Mouse (Mus musculus): Measurements from ENCODE around the gene 1700061G19Rik. TPM values are rescaled to one million over a fixed set of nuclear protein-coding genes. Genes with fewer than 3 reads are reported as not detected.

1700061G19Rik gene
- polyA plus RNA-seq, 1 experiment, result not detected

GRCm38 (mm10) chr17:56929101-56929500 is 53.8 kb downstream of the 1700061G19Rik start:
- no peak for TF ChIP-seq CTCF (IDR thresholded peaks at IDR 0.05; ENCODE audit: insufficient read depth, low read depth, low read length)
- no peak for TF ChIP-seq POLR2A (IDR thresholded peaks at IDR 0.05; ENCODE audit: insufficient read depth, low read depth, low read length)
- Histone ChIP-seq H3K4me3 (ENCODE audit: insufficient read depth, low read depth, low read length) (no peak overlapping the region), H3K27ac (ENCODE audit: insufficient read depth, low read depth, low read length) (no peak overlapping the region), H3K4me1 (ENCODE audit: control insufficient read depth, insufficient read depth, low read length) (peaks cover 50% of the 10 kb centered on the region)

GRCm38 (mm10) chr17:56929530-56929929 is 54.3 kb downstream of the 1700061G19Rik start:
- TF ChIP-seq CTCF (IDR thresholded peaks at IDR 0.05; ENCODE audit: insufficient read depth, low read depth, low read length) (no peak), POLR2A (IDR thresholded peaks at IDR 0.05; ENCODE audit: insufficient read depth, low read depth, low read length) (no peak)
- Histone ChIP-seq H3K4me3 (ENCODE audit: insufficient read depth, low read depth, low read length) (no peak overlapping the region), H3K4me1 (ENCODE audit: control insufficient read depth, insufficient read depth, low read length) (peaks cover 54% of the 10 kb centered on the region), H3K27ac (ENCODE audit: insufficient read depth, low read depth, low read length) (no peak overlapping the region)
- WGBS, result 74% methylated on average over 1 of the region's 1 CpGs

- 92% methylated on average over 8 of the region's 8 CpGs for WGBS
- H3K4me1 ChIP-seq (ENCODE audit: control insufficient read depth, insufficient read depth, low read length), result peaks cover 55% of the 10 kb centered on the region
- H3K27ac ChIP-seq (ENCODE audit: insufficient read depth, low read depth, low read length), result no peak overlapping the region
- no peak overlapping the region for H3K4me3 ChIP-seq (ENCODE audit: insufficient read depth, low read depth, low read length)
- TF ChIP-seq CTCF (IDR thresholded peaks at IDR 0.05; ENCODE audit: insufficient read depth, low read depth, low read length), result no peak
- no peak for TF ChIP-seq POLR2A (IDR thresholded peaks at IDR 0.05; ENCODE audit: insufficient read depth, low read depth, low read length)
Measured at GRCm38 (mm10) chr17:56930026-56930425, 54.7 kb downstream of the 1700061G19Rik start.

GRCm38 (mm10) chr17:56933395-56933794 is 58.1 kb downstream of the 1700061G19Rik start:
- 91% methylated on average over 2 of the region's 2 CpGs for WGBS
- TF ChIP-seq CTCF (IDR thresholded peaks at IDR 0.05; ENCODE audit: insufficient read depth, low read depth, low read length), result no peak
- TF ChIP-seq POLR2A (IDR thresholded peaks at IDR 0.05; ENCODE audit: insufficient read depth, low read depth, low read length), result no peak
- H3K4me3 ChIP-seq (ENCODE audit: insufficient read depth, low read depth, low read length), result no peak overlapping the region

GRCm38 (mm10) chr17:56934545-56935330 is 59.5 kb downstream of the 1700061G19Rik start:
- 1% methylated on average over 45 of the region's 45 CpGs for WGBS
- no peak for TF ChIP-seq CTCF (IDR thresholded peaks at IDR 0.05; ENCODE audit: insufficient read depth, low read depth, low read length)
- no peak for TF ChIP-seq POLR2A (IDR thresholded peaks at IDR 0.05; ENCODE audit: insufficient read depth, low read depth, low read length)
- H3K27ac ChIP-seq (ENCODE audit: insufficient read depth, low read depth, low read length), result no peak overlapping the region

More at GRCm38 (mm10) chr17:56933395-56933794, 58.1 kb downstream of the 1700061G19Rik start:
- H3K4me1 ChIP-seq (ENCODE audit: control insufficient read depth, insufficient read depth, low read length), result peaks cover 46% of the 10 kb centered on the region
- H3K27ac ChIP-seq (ENCODE audit: insufficient read depth, low read depth, low read length), result no peak overlapping the region

GRCm38 (mm10) chr17:56935363-56936131 is 60.3 kb downstream of the 1700061G19Rik start, which contains the start of gene Mllt1:
Mllt1 (minus strand) TSS chr17:56935415.
- WGBS, result 3% methylated on average over 75 of the region's 76 CpGs
- Histone ChIP-seq H3K4me1 (ENCODE audit: control insufficient read depth, insufficient read depth, low read length) (peaks cover 33% of the 10 kb centered on the region), H3K4me3 (ENCODE audit: insufficient read depth, low read depth, low read length) (peak within 1 kb of the TSS; percentile 73), H3K27ac (ENCODE audit: insufficient read depth, low read depth, low read length) (no peak within 1 kb of the TSS)
- TF ChIP-seq CTCF (IDR thresholded peaks at IDR 0.05; ENCODE audit: insufficient read depth, low read depth, low read length) (no peak), POLR2A (IDR thresholded peaks at IDR 0.05; ENCODE audit: insufficient read depth, low read depth, low read length) (peak; percentile 59)

More at GRCm38 (mm10) chr17:56934545-56935330, 59.5 kb downstream of the 1700061G19Rik start:
- H3K4me1 ChIP-seq (ENCODE audit: control insufficient read depth, insufficient read depth, low read length), result peaks cover 42% of the 10 kb centered on the region
- peak overlapping the region; percentile 73 for H3K4me3 ChIP-seq (ENCODE audit: insufficient read depth, low read depth, low read length)

GRCm38 (mm10) chr17:56936731-56937130 is 61.5 kb downstream of the 1700061G19Rik start:
- H3K4me3 ChIP-seq (ENCODE audit: insufficient read depth, low read depth, low read length), result no peak overlapping the region
- 93% methylated on average over 7 of the region's 7 CpGs for WGBS
- peaks cover 28% of the 10 kb centered on the region for H3K4me1 ChIP-seq (ENCODE audit: control insufficient read depth, insufficient read depth, low read length)
- TF ChIP-seq POLR2A (IDR thresholded peaks at IDR 0.05; ENCODE audit: insufficient read depth, low read depth, low read length) (no peak), CTCF (IDR thresholded peaks at IDR 0.05; ENCODE audit: insufficient read depth, low read depth, low read length) (no peak)
- no peak overlapping the region for H3K27ac ChIP-seq (ENCODE audit: insufficient read depth, low read depth, low read length)

Other genes with a start within 250 kb of the 1700061G19Rik start
- gene Lonp1, start 248.6 kb upstream of the 1700061G19Rik start, polyA plus RNA-seq (2012; ENCODE audit: insufficient read depth, insufficient read length, low replicate concordance, missing spikeins), result not detected in 2 replicates
- not detected in 2 replicates for gene Catsperd, start 247.3 kb upstream of the 1700061G19Rik start, polyA plus RNA-seq (2012; ENCODE audit: insufficient read depth, insufficient read length, low replicate concordance, missing spikeins)
- not detected in 2 replicates for gene Ranbp3, start 202.2 kb upstream of the 1700061G19Rik start, polyA plus RNA-seq (2012; ENCODE audit: insufficient read depth, insufficient read length, low replicate concordance, missing spikeins)
- gene Ndufa11, start 157.7 kb upstream of the 1700061G19Rik start, polyA plus RNA-seq (2012; ENCODE audit: insufficient read depth, insufficient read length, low replicate concordance, missing spikeins), result not detected in 2 replicates
- gene Vmac, start 157.5 kb upstream of the 1700061G19Rik start, polyA plus RNA-seq (2012; ENCODE audit: insufficient read depth, insufficient read length, low replicate concordance, missing spikeins), result not detected in 2 replicates
- not detected in 2 replicates for gene Nrtn, start 117.9 kb upstream of the 1700061G19Rik start, polyA plus RNA-seq (2012; ENCODE audit: insufficient read depth, insufficient read length, low replicate concordance, missing spikeins)
- not detected in 2 replicates for gene Dus3l, start 110.7 kb upstream of the 1700061G19Rik start, polyA plus RNA-seq (2012; ENCODE audit: insufficient read depth, insufficient read length, low replicate concordance, missing spikeins)
- not detected in 2 replicates for gene Prr22, start 105.2 kb upstream of the 1700061G19Rik start, polyA plus RNA-seq (2012; ENCODE audit: insufficient read depth, insufficient read length, low replicate concordance, missing spikeins)
- not detected in 2 replicates for gene Rfx2, start 44.5 kb upstream of the 1700061G19Rik start, polyA plus RNA-seq (2012; ENCODE audit: insufficient read depth, insufficient read length, low replicate concordance, missing spikeins)
- not detected in 2 replicates for gene Acsbg2, start 1.0 kb upstream of the 1700061G19Rik start, polyA plus RNA-seq (2012; ENCODE audit: insufficient read depth, insufficient read length, low replicate concordance, missing spikeins)
- not detected in 2 replicates for gene Mllt1, start 59.9 kb downstream of the 1700061G19Rik start, polyA plus RNA-seq (2012; ENCODE audit: insufficient read depth, insufficient read length, low replicate concordance, missing spikeins)
- not detected in 2 replicates for gene Acer1, start 106.6 kb downstream of the 1700061G19Rik start, polyA plus RNA-seq (2012; ENCODE audit: insufficient read depth, insufficient read length, low replicate concordance, missing spikeins)
- not detected in 2 replicates for gene Clpp, start 114.8 kb downstream of the 1700061G19Rik start, polyA plus RNA-seq (2012; ENCODE audit: insufficient read depth, insufficient read length, low replicate concordance, missing spikeins)
- not detected in 2 replicates for gene Alkbh7, start 121.9 kb downstream of the 1700061G19Rik start, polyA plus RNA-seq (2012; ENCODE audit: insufficient read depth, insufficient read length, low replicate concordance, missing spikeins)
- not detected in 2 replicates for gene Pspn, start 124.5 kb downstream of the 1700061G19Rik start, polyA plus RNA-seq (2012; ENCODE audit: insufficient read depth, insufficient read length, low replicate concordance, missing spikeins)
- gene Gtf2f1, start 135.8 kb downstream of the 1700061G19Rik start, polyA plus RNA-seq (2012; ENCODE audit: insufficient read depth, insufficient read length, low replicate concordance, missing spikeins), result not detected in 2 replicates
- gene Gm17949, start 136.0 kb downstream of the 1700061G19Rik start, polyA plus RNA-seq (2012; ENCODE audit: insufficient read depth, insufficient read length, low replicate concordance, missing spikeins), result not detected in 2 replicates
- 183 TPM in 1 of 2 replicates, not detected in the other for gene Khsrp, start 156.0 kb downstream of the 1700061G19Rik start, polyA plus RNA-seq (2012; ENCODE audit: insufficient read depth, insufficient read length, low replicate concordance, missing spikeins)
- not detected in 2 replicates for gene Slc25a41, start 166.2 kb downstream of the 1700061G19Rik start, polyA plus RNA-seq (2012; ENCODE audit: insufficient read depth, insufficient read length, low replicate concordance, missing spikeins)
- gene Crb3, start 183.6 kb downstream of the 1700061G19Rik start, polyA plus RNA-seq (2012; ENCODE audit: insufficient read depth, insufficient read length, low replicate concordance, missing spikeins), result not detected in 2 replicates
- gene Slc25a23, start 184.4 kb downstream of the 1700061G19Rik start, polyA plus RNA-seq (2012; ENCODE audit: insufficient read depth, insufficient read length, low replicate concordance, missing spikeins), result 526 and 583 TPM in 2 replicates
- gene Dennd1c, start 203.0 kb downstream of the 1700061G19Rik start, polyA plus RNA-seq (2012; ENCODE audit: insufficient read depth, insufficient read length, low replicate concordance, missing spikeins), result not detected in 2 replicates
- gene Tubb4a, start 212.3 kb downstream of the 1700061G19Rik start, polyA plus RNA-seq (2012; ENCODE audit: insufficient read depth, insufficient read length, low replicate concordance, missing spikeins), result 276 TPM in 1 of 2 replicates, not detected in the other
- not detected in 2 replicates for gene Tnfsf9, start 229.8 kb downstream of the 1700061G19Rik start, polyA plus RNA-seq (2012; ENCODE audit: insufficient read depth, insufficient read length, low replicate concordance, missing spikeins)

All from olfactory bulb, adult 2 months (tissue).